Mouse (Mus musculus): ENCODE results near the gene Rnaseh2c. TPM values are rescaled to one million over a fixed set of nuclear protein-coding genes. Genes with fewer than 3 reads are reported as not detected.

Rnaseh2c gene
- total RNA-seq (2021): 10 to 100 TPM; 55.2 to 67.2 TPM
- long read RNA-seq, experiment 1, transcript Rnaseh2c-201 (4 exons, 1,126 nt): major isoform, 8 of 12 reads
- long read RNA-seq, experiment 1, partial matches to known transcripts: 0 of 12 reads
- long read RNA-seq, experiment 1, other reads (novel, unspliced or antisense): 3 of 12 reads
- long read RNA-seq, experiment 2, transcript Rnaseh2c-201 (4 exons, 1,126 nt): major isoform, 12 of 14 reads
- long read RNA-seq, experiment 2, partial matches to known transcripts: 0 of 14 reads
- long read RNA-seq, experiment 2, other reads (novel, unspliced or antisense): 2 of 14 reads

GRCm38 (mm10) chr19:5601752-5602541 is at the start of gene Rnaseh2c:
Rnaseh2c (plus strand) TSS chr19:5601873.
- DNase-seq (ENCODE audit: low spot score in 2 of 2): peak; percentile 31 to 64

- no peak for DNase-seq (ENCODE audit: low spot score in 2 of 2)
These were observed 47.9 kb upstream of the Rnaseh2c start for GRCm38 (mm10) chr19:5553802-5554201.

GRCm38 (mm10) chr19:5554212-5554611 is 47.5 kb upstream of the Rnaseh2c start:
- no peak for DNase-seq (ENCODE audit: low spot score in 2 of 2)

GRCm38 (mm10) chr19:5558169-5558568 is 43.5 kb upstream of the Rnaseh2c start:
- no peak for DNase-seq (ENCODE audit: low spot score in 2 of 2)

GRCm38 (mm10) chr19:5558770-5559169 is 42.9 kb upstream of the Rnaseh2c start:
- DNase-seq (ENCODE audit: low spot score in 2 of 2): no peak

- DNase-seq (ENCODE audit: low spot score in 2 of 2): no peak
These were observed 42.4 kb upstream of the Rnaseh2c start for GRCm38 (mm10) chr19:5559229-5559628.

- DNase-seq (ENCODE audit: low spot score in 2 of 2): no peak
These were observed 41.8 kb upstream of the Rnaseh2c start for GRCm38 (mm10) chr19:5559631-5560456.

- DNase-seq (ENCODE audit: low spot score in 2 of 2): no peak
These were observed 41.1 kb upstream of the Rnaseh2c start, which contains the start of gene Ovol1 for GRCm38 (mm10) chr19:5560457-5561041. Ovol1 (minus strand) TSS chr19:5560646.

- no peak for DNase-seq (ENCODE audit: low spot score in 2 of 2)
These were observed 40.4 kb upstream of the Rnaseh2c start for GRCm38 (mm10) chr19:5561252-5561790.

- DNase-seq (ENCODE audit: low spot score in 2 of 2): no peak
These were observed 39.8 kb upstream of the Rnaseh2c start for GRCm38 (mm10) chr19:5561886-5562285.

GRCm38 (mm10) chr19:5562776-5563175 is 38.9 kb upstream of the Rnaseh2c start:
- DNase-seq (ENCODE audit: low spot score in 2 of 2): no peak

- DNase-seq (ENCODE audit: low spot score in 2 of 2): no peak
These were observed 35.4 kb upstream of the Rnaseh2c start for GRCm38 (mm10) chr19:5566316-5566715.

- no peak for DNase-seq (ENCODE audit: low spot score in 2 of 2)
These were observed 34.5 kb upstream of the Rnaseh2c start for GRCm38 (mm10) chr19:5567180-5567533.

GRCm38 (mm10) chr19:5567534-5568469 is 33.9 kb upstream of the Rnaseh2c start, which contains the start of gene Ap5b1:
Ap5b1 (plus strand) TSS chr19:5568025.
- DNase-seq (ENCODE audit: low spot score in 2 of 2): peak; percentile 85 to 88

- peak; percentile 65 to 85 for DNase-seq (ENCODE audit: low spot score in 2 of 2)
These were observed 33.1 kb upstream of the Rnaseh2c start for GRCm38 (mm10) chr19:5568470-5569140.

GRCm38 (mm10) chr19:5569521-5569920 is 32.2 kb upstream of the Rnaseh2c start:
- DNase-seq (ENCODE audit: low spot score in 2 of 2): no peak

- DNase-seq (ENCODE audit: low spot score in 2 of 2): no peak
These were observed 31.1 kb upstream of the Rnaseh2c start for GRCm38 (mm10) chr19:5570353-5571246.

- DNase-seq (ENCODE audit: low spot score in 2 of 2): no peak
These were observed 29.8 kb upstream of the Rnaseh2c start for GRCm38 (mm10) chr19:5571831-5572230.

Measured in gastrocnemius, postnatal 4 days (tissue).